Mouse (Mus musculus) stomach, postnatal 0 days (tissue): ENCODE results near the gene Elmod2.

Experiments
- CTCF ChIP-seq: IDR thresholded peaks from 2 replicates; pipeline ENCODE4 v1.5.1; 2016; ENCODE audit warnings: antibody characterized with exemption, low read depth, mild to moderate bottlenecking, moderate library complexity
- EP300 ChIP-seq: optimal IDR thresholded peaks from 2 replicates; pipeline ENCODE3; 2016; ENCODE audit warnings: antibody characterized with exemption

DNA sequence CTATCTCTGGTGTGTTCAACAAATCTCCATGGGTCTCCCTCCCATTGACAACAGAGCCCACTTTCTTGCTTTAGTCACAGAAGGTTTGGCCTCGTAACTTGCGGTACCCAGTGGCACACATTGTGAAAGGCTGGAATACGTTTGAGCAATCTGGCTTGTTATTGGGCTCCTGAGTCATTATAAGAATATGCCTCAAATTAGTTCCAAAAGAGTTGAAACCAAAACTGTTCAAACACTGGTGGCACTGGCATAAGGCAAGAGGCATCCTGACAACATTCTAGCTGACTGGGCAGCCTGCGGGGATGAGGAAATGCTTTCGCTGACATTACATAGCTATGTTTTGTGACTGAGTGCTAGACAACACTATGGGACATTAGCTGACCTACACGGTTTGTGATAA, 22.4 kb downstream of the Elmod2 start:
- TF ChIP-seq CTCF (no peak), EP300 (no peak)
